Mouse (Mus musculus): ENCODE measurements around the gene Nle1.

DNA sequence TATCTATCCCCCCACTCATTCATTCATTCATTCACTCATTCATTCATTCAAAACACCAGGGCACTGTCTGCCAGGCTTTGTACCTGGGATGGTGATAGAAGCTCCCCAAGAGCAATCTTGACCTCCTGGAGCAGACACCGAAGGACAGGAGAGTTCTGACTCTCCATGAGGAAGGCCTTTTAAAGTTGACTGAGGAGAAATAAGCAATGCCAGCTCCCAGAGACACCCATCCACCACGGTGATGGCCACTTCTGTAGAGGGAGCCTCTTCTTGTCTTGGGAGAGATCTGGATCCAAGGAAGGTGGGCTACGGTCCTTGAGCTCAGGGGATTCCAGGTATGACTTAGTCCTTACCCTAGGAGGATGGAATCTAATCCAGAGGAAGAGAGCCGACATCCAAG is 2.0 kb upstream of the Nle1 start, which contains the start of gene Unc45b:
- TF ChIP-seq POLR2A (IDR thresholded peaks at IDR 0.05; ENCODE audit: low read depth, low read length): no peak
- TF ChIP-seq CTCF (IDR thresholded peaks at IDR 0.05; ENCODE audit: extremely low read depth, insufficient read depth, insufficient read length, insufficient replicate concordance): no peak
